Mouse (Mus musculus) frontal cortex, postnatal 10 days (tissue): ENCODE results near the gene Tmsb15b1.
"Not testable (repeated sequence)": the region's sequence is repeated elsewhere in the genome, so short reads cannot be mapped to it uniquely, and the experiment has no call there.

Experiments used
- DNase-seq, 2 experiments: peaks; one replicate each; pipeline ENCODE4 v3.0.0; 2022; ENCODE audit warnings: low spot score in 2 of 2, mixed read lengths in 1 of 2

Tmsb15b1 gene

DNA sequence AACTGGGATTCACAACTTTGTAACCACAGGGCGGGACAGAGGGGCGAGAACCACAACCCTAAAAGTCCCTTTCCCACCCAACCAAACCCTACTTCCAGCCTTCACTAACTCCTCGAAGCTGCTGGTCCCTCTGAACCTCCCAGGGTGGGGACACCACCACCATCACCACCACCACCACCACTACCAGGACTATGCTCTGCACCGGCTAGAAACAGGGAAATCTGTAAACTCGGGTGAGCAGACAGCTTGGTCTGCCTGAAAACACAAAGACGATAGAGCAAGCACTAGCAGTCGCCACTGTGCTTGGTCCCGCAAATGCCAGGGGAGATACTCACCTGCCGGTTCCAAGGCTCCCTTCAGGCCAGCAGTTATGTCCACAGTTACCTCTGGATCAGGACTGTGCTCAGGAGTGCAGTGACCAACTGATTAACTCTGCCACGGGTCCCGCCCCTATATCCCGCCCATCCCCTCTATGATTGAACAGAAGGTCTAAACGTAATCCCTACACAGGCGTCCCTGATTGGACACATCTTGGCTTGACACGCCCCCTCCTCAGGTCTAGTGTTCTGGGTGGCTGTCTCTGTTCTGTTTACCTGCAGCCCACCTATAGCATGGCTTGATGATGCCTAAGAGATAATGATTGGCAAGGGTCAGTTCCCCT is at the start of gene Tmsb15b1, which contains the start of gene Tmsb15l:
Tmsb15b1 (minus strand) TSS at position 451 of the 661 bp plus-strand sequence.
Tmsb15l (minus strand) TSS at position 446 of the 661 bp plus-strand sequence.
- peak; percentile 36 to 80 for DNase-seq

DNA sequence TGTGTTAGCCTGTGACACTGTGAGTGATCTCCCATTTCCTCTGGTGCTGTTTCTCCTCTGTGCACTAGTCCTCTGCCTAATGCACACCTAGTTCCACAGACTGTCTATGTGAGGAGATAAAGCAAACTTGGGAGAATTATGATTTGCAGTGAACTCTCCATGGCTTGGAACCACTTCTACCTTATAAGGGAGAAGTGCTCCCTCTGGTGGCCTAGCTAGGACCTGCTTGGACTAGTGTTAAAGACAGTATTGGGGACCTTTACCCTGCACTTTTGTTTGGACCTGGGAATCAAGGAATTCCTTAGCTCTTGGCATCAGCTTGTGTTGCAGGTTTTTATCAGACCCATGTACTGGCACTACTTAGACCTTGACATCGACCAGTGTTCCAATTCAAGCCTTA is 42.6 kb upstream of the Tmsb15b1 start:
- DNase-seq: peak in 1 of 2 experiments; percentile 43

DNA sequence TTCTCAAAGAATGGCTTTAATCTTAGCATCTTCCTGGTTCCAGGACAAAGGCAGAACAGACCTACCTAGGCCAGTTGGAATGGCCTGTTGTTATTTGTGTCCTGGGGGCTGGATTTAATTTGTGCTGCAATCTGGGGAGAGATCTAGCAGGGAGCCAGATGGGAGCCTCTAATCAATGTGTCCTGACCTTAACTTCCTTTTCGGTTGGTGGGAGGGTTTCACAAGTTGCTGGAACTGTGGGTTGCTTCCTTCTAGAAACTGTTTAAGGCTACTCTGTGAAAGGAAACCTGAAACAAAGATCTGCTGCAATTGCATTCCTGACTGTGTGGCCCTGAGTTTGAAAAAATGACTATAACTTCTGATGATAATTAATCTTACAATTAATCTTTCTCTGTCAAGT is 41.0 kb upstream of the Tmsb15b1 start:
- DNase-seq: no peak

DNA sequence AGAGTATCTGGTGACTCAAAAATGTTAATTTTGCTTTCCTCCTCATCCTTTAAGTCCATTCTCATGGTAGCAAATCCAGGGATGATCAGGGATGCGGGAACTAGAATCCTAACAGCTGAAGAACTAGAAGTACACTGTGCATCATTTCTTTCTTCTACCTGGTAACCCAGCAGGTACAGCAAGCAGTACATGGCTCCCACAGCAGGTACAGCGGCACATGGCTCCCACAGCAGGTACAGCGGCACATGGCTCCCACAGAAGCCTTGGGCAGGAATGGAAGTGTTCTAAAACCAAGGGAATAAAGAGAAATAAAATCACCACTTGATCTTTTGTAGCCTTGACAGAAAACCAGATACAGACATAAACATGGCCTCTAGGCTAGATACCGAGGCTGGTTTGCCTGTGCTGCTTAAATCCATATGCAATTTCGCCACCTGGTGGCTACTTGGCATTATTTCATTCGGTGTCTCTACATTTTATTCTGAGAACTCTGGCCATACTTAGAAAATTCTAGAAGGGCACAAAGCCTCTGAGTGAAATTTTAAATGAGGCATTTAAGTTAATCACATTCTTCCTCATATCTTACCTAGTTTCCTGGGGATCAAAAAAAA is 38.5 kb upstream of the Tmsb15b1 start:
- peak in 1 of 2 experiments; percentile 48 for DNase-seq

DNA sequence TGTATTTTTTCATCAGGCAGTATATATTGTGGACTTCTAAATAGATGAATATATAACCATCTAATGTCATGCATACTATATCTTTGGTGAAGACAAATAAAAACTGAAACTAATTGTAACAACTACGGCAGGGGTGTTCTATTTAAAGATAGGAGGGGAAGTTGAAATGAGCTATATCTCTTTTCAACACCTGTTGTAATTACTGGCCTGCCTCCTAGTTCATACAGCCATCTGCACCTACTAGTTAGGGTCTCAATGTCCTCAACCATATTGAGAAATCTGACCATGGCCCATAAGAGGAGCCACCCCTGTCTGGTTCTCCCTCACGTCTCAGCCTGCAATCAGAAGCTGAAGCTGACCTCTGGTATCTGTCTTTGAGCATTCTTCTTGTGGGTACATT is 19.6 kb upstream of the Tmsb15b1 start:
- no peak for DNase-seq

DNA sequence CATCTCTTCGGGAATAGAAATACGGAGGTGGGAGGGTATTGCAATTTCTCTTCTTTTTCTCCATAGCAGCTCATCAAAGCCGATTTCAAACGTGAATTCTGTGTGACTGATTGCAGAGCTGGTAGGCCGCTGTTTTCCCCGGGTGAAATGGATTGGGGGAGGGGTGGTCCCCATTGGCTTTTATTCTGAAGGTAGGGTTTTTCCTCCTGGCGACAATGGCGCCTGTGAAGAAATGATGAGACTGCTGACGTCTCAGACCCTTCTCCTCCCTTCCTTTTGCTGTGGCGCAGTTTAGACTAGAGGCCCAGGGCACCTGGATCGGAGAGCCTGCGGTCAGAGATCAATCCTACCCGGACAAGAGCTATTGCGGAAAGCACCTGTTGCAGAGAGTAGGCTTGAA is 17.0 kb upstream of the Tmsb15b1 start:
- DNase-seq: peak in 1 of 2 experiments; percentile 22

DNA sequence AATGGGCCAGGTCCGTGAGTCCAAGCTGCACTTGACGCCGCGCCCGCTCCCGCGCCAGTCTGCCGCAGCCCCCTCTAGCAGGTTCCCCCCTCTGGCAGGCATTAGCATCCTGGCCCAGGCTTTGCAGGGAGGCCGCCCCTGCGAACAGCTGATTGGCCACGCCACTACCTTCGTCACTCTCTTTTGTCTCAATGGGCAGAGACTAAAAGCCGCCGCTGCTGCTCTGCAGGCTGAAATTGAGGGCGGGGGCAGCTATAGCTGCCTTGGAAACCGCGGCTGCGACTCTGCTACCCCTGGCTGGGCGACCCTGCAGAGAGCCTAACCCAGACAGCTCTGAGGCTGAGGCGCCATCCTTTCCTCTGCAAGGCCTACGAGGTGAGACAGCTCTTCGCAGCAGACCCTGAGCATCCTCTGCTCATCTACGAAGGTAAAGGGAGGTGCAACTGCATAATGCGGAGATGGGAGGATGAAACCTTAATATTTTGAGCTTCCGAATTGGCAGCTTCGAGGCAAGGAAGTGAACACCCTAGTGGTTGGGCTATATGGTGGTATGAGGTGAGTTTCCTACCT is 16.4 kb upstream of the Tmsb15b1 start, which contains the start of gene Zcchc18:
Zcchc18 (plus strand) TSS at position 178 of the 570 bp plus-strand sequence.
- peak; percentile 83 to 84 for DNase-seq

DNA sequence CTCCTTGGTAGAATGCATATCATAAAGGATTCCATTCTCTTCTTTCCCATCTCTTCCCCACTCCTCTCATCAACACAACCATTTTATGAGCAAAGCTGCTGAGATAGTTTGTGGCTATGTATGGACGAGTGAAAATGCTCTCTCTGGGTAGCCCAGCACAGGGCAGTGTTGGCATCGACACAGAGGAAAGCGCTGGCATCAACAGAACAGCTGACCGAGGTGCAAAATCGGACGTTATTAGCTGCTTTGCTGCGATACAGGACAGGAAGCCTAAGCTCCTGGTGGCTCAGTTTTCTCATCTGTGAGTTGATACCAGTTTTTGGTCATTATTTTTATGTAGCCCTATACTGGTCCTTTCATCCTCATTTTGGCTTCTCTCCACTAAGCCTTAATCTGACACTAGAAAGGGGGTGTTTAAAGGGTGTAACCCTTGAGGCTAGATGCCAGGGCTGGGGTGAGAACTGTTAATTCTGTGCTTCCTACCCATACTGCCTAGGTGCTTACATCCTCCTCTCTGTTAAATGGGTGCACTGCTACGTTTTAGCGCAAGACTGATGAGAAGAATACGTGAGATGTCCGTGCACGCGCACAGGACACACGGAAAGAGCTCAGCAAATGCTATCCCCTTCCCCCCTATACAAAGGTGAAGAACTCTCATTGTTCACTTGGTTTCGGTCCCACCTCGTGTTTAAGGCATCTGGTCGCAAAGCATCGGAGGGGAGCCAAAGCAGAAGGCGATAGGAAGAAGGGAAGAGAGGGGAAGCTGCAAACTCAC is 15.7 kb upstream of the Tmsb15b1 start:
- no peak for DNase-seq

DNA sequence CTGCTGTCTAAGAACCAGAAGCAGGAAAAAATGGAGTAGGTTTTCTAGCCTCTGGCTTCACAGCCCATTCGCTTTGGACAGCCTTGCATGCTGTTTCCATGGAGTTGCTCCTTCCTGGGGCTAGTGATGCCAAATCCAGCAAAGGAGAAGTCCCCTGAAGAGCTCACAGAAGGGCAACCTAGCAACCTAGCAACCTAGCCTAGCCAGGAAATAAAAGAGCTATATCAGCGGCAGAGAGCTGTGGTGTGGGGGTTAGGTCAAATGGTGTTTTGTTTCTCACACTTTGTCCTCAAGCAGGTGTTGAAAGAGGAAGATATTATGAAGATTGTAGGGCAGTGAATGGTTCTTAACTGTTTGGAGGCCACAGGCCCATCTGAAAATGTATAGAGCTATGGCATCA is 14.6 kb upstream of the Tmsb15b1 start:
- DNase-seq: no peak

DNA sequence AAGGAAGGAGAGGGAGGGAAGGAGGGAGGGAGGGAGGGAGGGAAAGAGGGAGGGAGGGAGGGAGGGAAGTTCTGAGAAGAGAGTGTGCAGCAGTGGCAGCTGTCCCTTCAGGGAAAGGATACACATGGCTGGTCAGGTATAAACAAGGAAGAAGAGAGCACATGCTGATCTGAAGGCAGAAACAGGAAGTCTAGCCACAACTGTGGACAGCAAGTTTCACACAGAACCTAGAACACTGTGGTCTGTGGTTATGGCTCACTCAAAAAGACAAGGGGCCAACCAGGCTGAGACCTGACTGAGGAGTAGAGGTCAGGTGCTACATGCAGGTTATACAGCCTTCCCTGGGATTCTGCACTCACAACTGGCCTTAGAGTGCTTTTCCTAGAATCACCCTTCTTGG is 9.4 kb upstream of the Tmsb15b1 start:
- DNase-seq: no peak

DNA sequence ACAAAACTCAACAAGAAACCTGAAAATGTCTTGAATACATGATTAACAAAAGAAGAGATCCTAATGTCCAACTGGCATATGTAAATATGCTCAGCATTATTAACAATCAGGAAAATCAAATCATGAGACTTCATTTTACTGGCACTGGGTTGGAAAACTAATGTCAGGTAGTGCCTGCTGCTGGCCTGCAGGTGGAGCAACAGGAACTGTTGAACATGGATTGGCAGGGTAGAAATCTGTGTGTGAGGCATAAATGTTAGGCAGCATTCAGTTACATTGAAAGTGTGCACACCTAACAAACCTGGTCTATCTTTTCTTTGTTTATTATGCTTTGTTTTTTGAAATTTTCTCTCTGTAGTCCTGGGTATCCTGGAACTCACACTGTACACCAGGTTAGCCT is 1.9 kb upstream of the Tmsb15b1 start:
- no peak for DNase-seq

DNA sequence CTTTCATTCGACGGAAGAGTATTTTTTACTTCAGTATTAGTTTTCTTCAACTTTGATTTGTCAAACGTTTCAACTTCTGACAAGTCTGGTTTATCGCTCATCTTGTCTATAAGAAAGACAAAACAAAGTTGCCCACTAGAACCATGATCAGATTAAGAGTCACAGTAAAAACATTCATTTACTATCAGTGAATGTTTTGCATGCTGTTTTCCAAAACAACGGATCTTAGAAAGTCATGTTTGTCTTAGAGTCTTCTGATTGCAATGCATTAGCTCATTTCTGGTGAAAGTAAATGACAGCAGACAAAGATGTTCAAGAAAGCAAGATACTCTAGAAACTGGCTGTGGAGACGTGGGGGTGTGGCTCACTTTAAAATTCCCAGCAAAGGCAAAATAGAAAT is 1.3 kb downstream of the Tmsb15b1 start, which contains the start of gene Tmsb15b2:
Tmsb15b2 (minus strand) TSS at position 101 of the 400 bp plus-strand sequence.
- DNase-seq: not testable (repeated sequence)

DNA sequence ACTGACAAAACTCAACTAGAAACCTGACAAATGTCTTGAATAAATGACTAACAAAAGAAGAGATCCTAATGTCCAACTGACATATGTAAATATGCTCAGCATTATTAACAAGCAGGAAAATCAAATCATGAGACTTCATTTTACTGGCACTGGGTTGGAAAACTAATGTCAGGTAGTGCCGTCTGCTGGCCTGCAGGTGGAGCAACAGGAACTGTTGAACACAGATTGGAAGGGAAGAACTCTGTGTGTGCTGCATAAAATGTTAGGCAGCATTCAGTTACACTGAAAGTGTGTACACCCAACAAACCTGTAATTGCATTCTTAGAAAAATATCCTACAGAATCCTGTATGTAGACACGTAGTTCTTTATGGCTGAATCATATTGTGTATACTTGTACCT is 17.0 kb downstream of the Tmsb15b1 start:
- DNase-seq: no peak

DNA sequence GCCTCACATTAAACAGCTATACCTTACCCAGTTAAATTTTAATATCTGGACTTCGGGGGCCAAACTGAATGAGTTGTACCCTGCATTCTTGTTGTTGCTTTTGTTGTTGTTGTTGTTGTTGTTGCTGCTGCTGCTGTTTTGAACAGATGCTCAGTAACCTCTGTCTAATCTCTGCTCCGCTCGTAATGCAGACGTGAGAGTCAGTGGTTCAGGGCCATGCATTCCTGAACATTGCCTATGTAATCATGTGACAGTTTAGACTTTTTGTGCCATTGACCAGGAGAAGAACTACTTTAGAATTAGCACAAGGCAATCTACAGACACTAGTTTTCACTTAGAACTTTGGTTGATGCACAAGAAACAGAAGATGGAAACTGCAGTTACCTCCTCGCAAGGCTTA is 18.4 kb downstream of the Tmsb15b1 start:
- not testable (repeated sequence) for DNase-seq

DNA sequence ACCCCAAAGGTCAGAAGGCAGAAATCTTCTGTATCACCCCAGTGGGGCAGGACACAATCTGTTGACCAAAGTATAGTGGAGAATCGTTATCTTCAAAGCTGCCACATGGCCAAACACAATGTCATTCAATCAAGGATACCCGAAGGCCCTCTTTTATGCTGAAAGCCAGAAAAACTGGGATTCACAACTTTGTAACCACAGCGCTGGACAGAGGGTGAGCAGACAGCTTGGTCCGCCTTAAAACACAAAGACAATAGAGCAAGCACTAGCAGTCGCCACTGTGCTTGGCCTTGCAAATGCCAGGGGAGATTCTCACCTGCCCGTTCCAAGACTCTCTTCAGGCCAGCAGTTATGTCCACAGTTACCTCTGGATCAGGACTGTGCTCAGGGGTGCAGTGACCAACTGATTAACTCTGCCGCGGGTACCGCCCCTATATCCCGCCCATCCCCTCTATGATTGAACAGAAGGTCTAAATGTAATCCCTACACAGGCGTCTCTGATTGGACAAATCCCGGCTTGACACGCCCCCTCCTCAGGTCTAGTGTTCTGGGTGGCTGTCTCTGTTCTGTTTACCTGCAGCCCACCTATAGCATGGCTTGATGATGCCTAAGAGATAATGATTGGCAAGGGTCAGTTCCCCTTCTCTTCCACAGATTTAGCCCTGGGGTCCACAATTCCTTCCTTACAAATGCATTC is 18.9 kb downstream of the Tmsb15b1 start:
- peak; percentile 78 to 79 for DNase-seq

DNA sequence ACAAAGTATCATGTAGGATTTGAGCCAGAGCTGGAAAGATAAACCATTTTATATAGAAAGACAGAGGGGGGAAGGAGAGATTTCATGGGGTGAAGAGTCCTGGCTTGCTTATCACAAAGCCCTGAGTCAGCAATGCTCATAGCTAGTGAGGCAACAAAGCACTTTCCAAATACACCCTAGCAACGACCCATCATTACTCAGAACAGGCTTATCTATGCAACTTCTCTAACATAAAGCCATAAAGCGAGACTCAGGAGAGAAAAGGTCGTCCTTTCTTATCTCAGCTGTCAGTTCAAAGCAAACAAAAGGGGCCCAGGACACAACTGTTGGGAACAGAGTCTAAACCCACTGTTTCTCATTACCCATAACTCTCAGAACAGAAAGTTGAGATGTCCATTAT is 38.7 kb downstream of the Tmsb15b1 start:
- no peak for DNase-seq

DNA sequence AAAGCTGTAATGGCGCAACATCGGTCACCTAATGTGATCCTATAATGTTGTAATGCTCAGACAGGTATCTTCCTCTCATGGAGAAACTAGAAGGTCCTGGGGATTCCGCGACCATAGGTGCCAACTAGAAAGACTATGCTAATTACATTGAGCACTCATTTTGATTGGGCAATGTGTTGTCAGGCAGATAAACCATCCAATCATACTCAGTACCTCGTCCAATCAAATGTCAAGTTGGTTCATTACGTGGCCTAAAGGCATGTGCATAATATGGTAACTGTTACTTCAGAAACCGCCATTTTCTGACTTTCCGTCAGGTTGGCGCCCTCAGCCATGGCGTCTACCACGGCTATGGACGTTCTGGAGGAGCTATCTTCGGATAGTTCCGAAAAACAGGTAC is 49.6 kb downstream of the Tmsb15b1 start, which contains the start of gene H2bfm:
H2bfm (plus strand) TSS at position 295 of the 400 bp plus-strand sequence.
- DNase-seq: no peak

DNA sequence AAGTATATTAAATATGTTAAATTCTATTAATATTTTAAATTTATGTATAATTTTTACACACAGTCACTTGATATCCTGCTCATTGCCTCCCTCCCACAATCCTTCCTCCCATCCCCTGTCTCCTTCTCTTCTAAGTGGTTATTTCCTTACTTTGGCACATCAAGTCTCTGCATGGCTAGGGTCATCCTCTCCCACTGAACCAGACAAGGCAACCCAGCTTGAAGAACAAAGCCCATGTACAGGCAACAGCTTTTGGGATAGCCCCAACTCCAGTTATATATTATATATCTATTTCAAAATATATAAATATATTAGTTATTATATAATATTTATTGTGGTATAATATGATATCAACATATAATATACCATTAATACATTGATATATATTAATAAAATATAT is 50.8 kb downstream of the Tmsb15b1 start:
- DNase-seq: no peak
